Mouse (Mus musculus) midbrain, embryonic 14.5 days (tissue): ENCODE results near the gene Nxn. TPM values are rescaled to one million over a fixed set of nuclear protein-coding genes. Genes with fewer than 3 reads are reported as not detected.

ENCODE experiments used
- ATAC-seq: fragments of 200-750 bp; cut with Nextera tagmentation; 2 replicates; pipeline ENCODE4 v1.8.0; 2017; ENCODE audit warnings: moderate number of reproducible peaks, moderate library complexity; ENCODE audit not compliant: low FRiP score, low TSS enrichment
- DNase-seq: peaks from one replicate; pipeline ENCODE4 v3.0.0-alpha.2; 2015
- H3K27ac ChIP-seq: fragments of 300-500 bp; sonication (generic); replicated peaks from 2 replicates; pipeline ENCODE4 v1.5.1; 2014; ENCODE audit warnings: mild to moderate bottlenecking, low read depth, low read length, moderate library complexity
- H3K27me3 ChIP-seq: fragments of 300-500 bp; sonication (generic); 2 replicates; pipeline ENCODE4 v1.6.1; 2014; ENCODE audit warnings: low read length, control low read depth, mixed read lengths; ENCODE audit not compliant: control insufficient read depth, insufficient read depth
- H3K36me3 ChIP-seq: fragments of 300-500 bp; sonication (generic); 2 replicates; pipeline ENCODE4 v1.6.1; 2014; ENCODE audit warnings: low read length, control low read depth; ENCODE audit not compliant: control insufficient read depth, insufficient read depth
- H3K4me1 ChIP-seq: fragments of 300-500 bp; sonication (generic); 2 replicates; pipeline ENCODE4 v1.6.1; 2014; ENCODE audit warnings: mild to moderate bottlenecking, antibody characterized with exemption, low read length, control low read depth; ENCODE audit not compliant: control insufficient read depth, insufficient read depth
- H3K4me2 ChIP-seq: fragments of 300-500 bp; sonication (generic); 2 replicates; pipeline ENCODE4 v1.6.1; 2014; ENCODE audit warnings: mild to moderate bottlenecking, low read length, moderate library complexity
- H3K4me3 ChIP-seq: fragments of 300-500 bp; sonication (generic); replicated peaks from 2 replicates; pipeline ENCODE4 v1.5.1; 2014; ENCODE audit warnings: low read depth, low read length
- H3K9ac ChIP-seq: fragments of 300-500 bp; sonication (generic); replicated peaks from 2 replicates; pipeline ENCODE4 v1.6.1; 2014; ENCODE audit warnings: mild to moderate bottlenecking, low read length, moderate library complexity
- H3K9me3 ChIP-seq: fragments of 300-500 bp; sonication (generic); 2 replicates; pipeline ENCODE4 v1.6.1; 2016; ENCODE audit warnings: low read length, control low read depth, mixed read lengths; ENCODE audit not compliant: control insufficient read depth
- WGBS: fragments of 180-500 bp; shearing (Covaris S2); extraction: QIAGEN DNeasy Blood & Tissue Kit; methylation state at CpG from one replicate; pipeline ENCODE4 v1.1.7; 2014; 5-methylcytosine and 5-hydroxymethylcytosine counted together
- polyA plus RNA-seq: library from polyadenylated mRNA; unstranded; fragments of >200 nt; fragmentation: Nextera tagmentation; extraction: Ambion mirVana; gene quantifications from 2 replicates; pipeline ENCODE4 v1.2.1, GENCODE M21; 2014

The Nxn gene
- polyA plus RNA-seq, 1 experiment from 2014 or later, result 28.2 TPM

- H3K9ac ChIP-seq, result 0 out of 2 replicates have a peak overlapping the region, but pooled peaks have one; percentile 14
These were observed 130.9 kb downstream of the Nxn start for GRCm38 (mm10) chr11:76268001-76268459.

GRCm38 (mm10) chr11:76267550-76267949, 131.4 kb downstream of the Nxn start:
- Histone ChIP-seq H3K4me3 (no peak overlapping the region), H3K36me3 (no peaks in the 10 kb centered on the region; the same call in 1 of the 2 replicates), H3K27me3 (no peaks in the 10 kb centered on the region), H3K27ac (peak overlapping the region; percentile 82), H3K9me3 (no peaks in the 10 kb centered on the region), H3K4me1 (peaks cover 35% of the 10 kb centered on the region), H3K9ac (no peak overlapping the region; the same call in 1 of the 2 replicates), H3K4me2 (0 out of 2 replicates have a peak overlapping the region, but pooled peaks have one; percentile 13)
- peak; percentile 60 for DNase-seq
- WGBS, result 12% methylated on average over 7 of the region's 7 CpGs
- no peak for ATAC-seq

More at GRCm38 (mm10) chr11:76268001-76268459, 130.9 kb downstream of the Nxn start:
- no peaks in the 10 kb centered on the region for H3K9me3 ChIP-seq
- H3K36me3 ChIP-seq, result no peaks in the 10 kb centered on the region; the same call in 1 of the 2 replicates
- 5% methylated on average over 5 of the region's 5 CpGs for WGBS
- H3K4me2 ChIP-seq, result 0 out of 2 replicates have a peak overlapping the region, but pooled peaks have one; percentile 13
- H3K27ac ChIP-seq, result peak overlapping the region; percentile 82
- no peak overlapping the region for H3K4me3 ChIP-seq
- DNase-seq (peak; percentile 74), ATAC-seq (peak; percentile 50; the same call in 1 of the 2 replicates)
- peaks cover 31% of the 10 kb centered on the region for H3K4me1 ChIP-seq
- H3K27me3 ChIP-seq, result no peaks in the 10 kb centered on the region

- peaks cover 47% of the 10 kb centered on the region for H3K4me1 ChIP-seq
- DNase-seq, result peak; percentile 54
- no peak overlapping the region for H3K4me3 ChIP-seq
- ATAC-seq, result peak; percentile 5; the same call in 1 of the 2 replicates
- 3% methylated on average over 19 of the region's 19 CpGs for WGBS
- peak overlapping the region; percentile 15; the same call in 1 of the 2 replicates for H3K27ac ChIP-seq
- H3K27me3 ChIP-seq, result no peaks in the 10 kb centered on the region
- H3K4me2 ChIP-seq, result peak overlapping the region; percentile 34
- no peaks in the 10 kb centered on the region for H3K9me3 ChIP-seq
- H3K9ac ChIP-seq, result 0 out of 2 replicates have a peak overlapping the region, but pooled peaks have one; percentile 30
- no peaks in the 10 kb centered on the region for H3K36me3 ChIP-seq
These were observed 136.2 kb downstream of the Nxn start for GRCm38 (mm10) chr11:76262611-76263351.

- Histone ChIP-seq H3K4me2 (no peak overlapping the region), H3K27ac (peak overlapping the region; percentile 62; the same call in 1 of the 2 replicates), H3K9me3 (no peaks in the 10 kb centered on the region), H3K9ac (peak overlapping the region; percentile 30; the same call in 1 of the 2 replicates), H3K27me3 (no peaks in the 10 kb centered on the region), H3K36me3 (no peaks in the 10 kb centered on the region), H3K4me3 (no peak overlapping the region), H3K4me1 (peaks cover 35% of the 10 kb centered on the region)
- ATAC-seq (no peak), DNase-seq (peak; percentile 9)
- 67% methylated on average over 12 of the region's 12 CpGs for WGBS
These were observed 137.7 kb downstream of the Nxn start for GRCm38 (mm10) chr11:76261224-76261623.

GRCm38 (mm10) chr11:76260208-76261050, 138.5 kb downstream of the Nxn start:
- DNase-seq (peak; percentile 42), ATAC-seq (no peak)
- H3K27ac ChIP-seq, result peak overlapping the region; percentile 62; the same call in 1 of the 2 replicates
- no peak overlapping the region for H3K4me3 ChIP-seq
- no peaks in the 10 kb centered on the region for H3K36me3 ChIP-seq
- peak overlapping the region; percentile 30; the same call in 1 of the 2 replicates for H3K9ac ChIP-seq
- 29% methylated on average over 10 of the region's 10 CpGs for WGBS
- no peaks in the 10 kb centered on the region for H3K27me3 ChIP-seq
- H3K4me1 ChIP-seq, result peaks cover 31% of the 10 kb centered on the region
- no peak overlapping the region for H3K4me2 ChIP-seq
- no peaks in the 10 kb centered on the region for H3K9me3 ChIP-seq

GRCm38 (mm10) chr11:76258511-76258910, 140.4 kb downstream of the Nxn start:
- Histone ChIP-seq H3K27ac (no peak overlapping the region), H3K4me3 (no peak overlapping the region), H3K9ac (no peak overlapping the region), H3K4me2 (no peak overlapping the region), H3K27me3 (no peaks in the 10 kb centered on the region), H3K9me3 (no peaks in the 10 kb centered on the region), H3K4me1 (peaks cover 30% of the 10 kb centered on the region), H3K36me3 (no peaks in the 10 kb centered on the region)
- ATAC-seq, result no peak
- WGBS, result 81% methylated on average over 6 of the region's 6 CpGs
- DNase-seq, result no peak

GRCm38 (mm10) chr11:76257386-76257785, 141.6 kb downstream of the Nxn start:
- no peak overlapping the region for H3K27ac ChIP-seq
- DNase-seq (no peak), ATAC-seq (no peak)
- H3K4me2 ChIP-seq, result no peak overlapping the region
- WGBS, result 89% methylated on average over 4 of the region's 4 CpGs
- no peaks in the 10 kb centered on the region for H3K36me3 ChIP-seq
- no peaks in the 10 kb centered on the region for H3K27me3 ChIP-seq
- peaks cover 20% of the 10 kb centered on the region for H3K4me1 ChIP-seq
- no peak overlapping the region for H3K4me3 ChIP-seq
- H3K9ac ChIP-seq, result no peak overlapping the region
- no peaks in the 10 kb centered on the region for H3K9me3 ChIP-seq

- Histone ChIP-seq H3K36me3 (0 out of 2 replicates have a peak, but pooled peaks cover 4% of the 10 kb centered on the region), H3K4me2 (no peak overlapping the region), H3K4me3 (no peak overlapping the region), H3K27ac (no peak overlapping the region; the same call in 1 of the 2 replicates), H3K9ac (no peak overlapping the region), H3K9me3 (no peaks in the 10 kb centered on the region), H3K27me3 (no peaks in the 10 kb centered on the region), H3K4me1 (peaks cover 12% of the 10 kb centered on the region)
- DNase-seq (no peak), ATAC-seq (no peak)
- WGBS, result 64% methylated on average over 5 of the region's 5 CpGs
These were observed 142.8 kb downstream of the Nxn start for GRCm38 (mm10) chr11:76256129-76256528.
